Mouse (Mus musculus) embryonic fibroblast, embryonic 13.5 days (primary cell): ENCODE measurements at regions not wholly inside any gene's neighbourhood (a gene's known extent, or its start where the extent isn't known, plus 50 kb on each side); places are given as distances from the start of the nearest gene placed in this dataset.
A peak's percentile ranks its signal among the peaks of the same experiment; 100 is the strongest.
"Not testable (repeated sequence)": the region's sequence is repeated elsewhere in the genome, so short reads cannot be mapped to it uniquely, and the experiment has no call there.

Experiments
- H3K27ac ChIP-seq: 2 replicates; pipeline ENCODE4 v1.5.1; 2012; ENCODE audit warnings: low read length, control low read depth, inconsistent platforms; ENCODE audit not compliant: insufficient read depth
- H3K4me1 ChIP-seq: 2 replicates; pipeline ENCODE4 v1.6.1; 2011; ENCODE audit warnings: low read length; ENCODE audit not compliant: control insufficient read depth, insufficient read depth
- H3K4me3 ChIP-seq: 2 replicates; pipeline ENCODE4 v1.5.1; 2011; ENCODE audit warnings: mild to moderate bottlenecking, control low read depth, low read length; ENCODE audit not compliant: insufficient read depth
- CTCF ChIP-seq: IDR thresholded peaks from 2 replicates; pipeline ENCODE4 v1.5.1; 2011; ENCODE audit warnings: mild to moderate bottlenecking, control low read depth, low read length, moderate library complexity, borderline replicate concordance; ENCODE audit not compliant: insufficient read depth
- POLR2A ChIP-seq: IDR thresholded peaks from 2 replicates; pipeline ENCODE4 v1.6.1; 2011; ENCODE audit warnings: low read depth, mild to moderate bottlenecking, control low read depth, low read length, moderate library complexity

GRCm38 (mm10) chr7:61615156-61615555 is 731.2 kb upstream of the Ndn start:
- Histone ChIP-seq H3K4me1 (no peaks in the 10 kb centered on the region), H3K4me3 (no peak overlapping the region), H3K27ac (no peak overlapping the region)
- no peak for TF ChIP-seq CTCF
- TF ChIP-seq POLR2A, result no peak

- no peaks in the 10 kb centered on the region for H3K4me1 ChIP-seq
- no peak overlapping the region for H3K4me3 ChIP-seq
- TF ChIP-seq POLR2A (no peak), CTCF (no peak)
- H3K27ac ChIP-seq, result no peak overlapping the region
Measured at GRCm38 (mm10) chr7:61644893-61645545, 701.4 kb upstream of the Ndn start.

- Histone ChIP-seq H3K27ac (no peak overlapping the region), H3K4me1 (no peaks in the 10 kb centered on the region), H3K4me3 (no peak overlapping the region)
- no peak for TF ChIP-seq POLR2A
- TF ChIP-seq CTCF, result no peak
Measured at GRCm38 (mm10) chr7:61658086-61658485, 688.3 kb upstream of the Ndn start.

GRCm38 (mm10) chr7:61683080-61683479 is 663.3 kb upstream of the Ndn start:
- TF ChIP-seq CTCF, result no peak
- TF ChIP-seq POLR2A, result no peak
- Histone ChIP-seq H3K4me1 (no peaks in the 10 kb centered on the region), H3K27ac (no peak overlapping the region), H3K4me3 (no peak overlapping the region)

DNA sequence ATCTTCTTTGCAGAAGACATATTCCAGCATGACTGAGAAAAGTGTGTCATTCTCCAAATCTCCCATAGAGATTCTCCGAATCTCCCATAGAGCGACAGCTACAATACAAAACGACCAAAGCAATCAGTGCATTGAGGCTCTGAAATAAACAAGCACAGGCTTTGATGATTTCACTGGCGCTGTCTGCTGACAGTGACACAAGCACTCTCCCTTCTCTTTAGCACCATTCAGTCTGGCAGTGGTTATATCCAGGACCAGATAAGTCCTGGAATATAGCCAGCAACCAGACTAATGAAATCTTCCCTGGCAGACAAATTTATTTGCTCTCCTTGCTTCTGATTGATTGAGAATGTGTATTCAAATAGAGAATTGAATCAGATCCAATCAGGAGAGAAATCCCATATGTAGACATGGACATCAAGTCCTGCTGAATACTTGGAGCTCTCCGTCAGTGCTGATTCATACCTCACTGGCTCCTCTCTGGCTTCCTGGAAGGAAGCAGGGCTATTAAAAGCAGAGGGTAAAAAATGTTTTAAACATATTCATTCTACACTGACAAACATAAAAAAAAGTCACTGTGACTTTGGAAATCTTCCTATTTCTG is 661.2 kb upstream of the Ndn start:
- H3K4me1 ChIP-seq, result no peaks in the 10 kb centered on the region
- TF ChIP-seq CTCF, result no peak
- TF ChIP-seq POLR2A, result no peak
- H3K4me3 ChIP-seq, result no peak overlapping the region
- peak overlapping the region; percentile 47; the same call in 1 of the 2 replicates for H3K27ac ChIP-seq

- Histone ChIP-seq H3K4me3 (no peak overlapping the region), H3K4me1 (no peaks in the 10 kb centered on the region), H3K27ac (no peak overlapping the region)
- TF ChIP-seq POLR2A (no peak), CTCF (no peak)
Measured at GRCm38 (mm10) chr7:61726149-61726548, 620.2 kb upstream of the Ndn start.

DNA sequence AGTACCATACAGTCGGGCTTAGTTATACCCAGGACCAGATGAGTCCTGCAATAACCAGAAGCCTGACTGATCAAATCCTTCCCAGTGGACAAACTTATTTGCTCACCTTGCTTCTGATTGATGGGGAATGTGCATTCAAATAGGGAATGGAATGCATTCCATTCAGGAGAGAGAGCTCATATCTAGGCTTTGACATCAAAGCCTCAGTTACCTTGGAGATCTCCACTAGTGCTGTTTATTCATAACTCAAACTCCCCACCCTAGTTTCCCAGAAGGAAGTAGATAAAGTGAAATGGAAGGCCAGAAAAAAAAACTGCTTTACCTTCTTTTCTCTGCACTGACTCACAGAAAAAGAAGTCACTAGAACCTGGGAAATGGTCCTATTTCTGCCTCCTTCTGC is 608.9 kb upstream of the Ndn start:
- TF ChIP-seq CTCF (no peak), POLR2A (no peak)
- H3K4me1 ChIP-seq, result no peaks in the 10 kb centered on the region
- no peak overlapping the region for H3K4me3 ChIP-seq
- no peak overlapping the region for H3K27ac ChIP-seq

DNA sequence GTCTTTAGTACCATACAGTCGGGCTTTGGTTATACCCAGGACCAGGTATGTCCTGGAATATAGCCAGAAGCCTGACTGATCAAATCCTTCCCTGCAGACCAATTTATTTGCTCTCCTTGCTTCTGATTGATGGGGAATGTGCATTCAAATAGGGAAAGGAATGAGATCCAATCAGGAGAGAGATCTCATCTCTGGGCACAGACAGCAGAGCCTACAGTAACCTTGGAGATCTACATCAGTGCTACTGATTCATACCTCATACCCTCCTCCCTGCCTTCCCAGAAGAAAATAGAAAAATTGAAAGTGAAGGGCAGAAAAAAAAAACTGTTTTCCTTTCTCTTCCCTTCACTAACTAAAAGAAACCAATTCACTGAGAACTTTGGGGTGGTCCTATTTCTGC is 607.0 kb upstream of the Ndn start:
- H3K4me3 ChIP-seq, H3K27ac ChIP-seq, H3K4me1 ChIP-seq: not testable (repeated sequence)

DNA sequence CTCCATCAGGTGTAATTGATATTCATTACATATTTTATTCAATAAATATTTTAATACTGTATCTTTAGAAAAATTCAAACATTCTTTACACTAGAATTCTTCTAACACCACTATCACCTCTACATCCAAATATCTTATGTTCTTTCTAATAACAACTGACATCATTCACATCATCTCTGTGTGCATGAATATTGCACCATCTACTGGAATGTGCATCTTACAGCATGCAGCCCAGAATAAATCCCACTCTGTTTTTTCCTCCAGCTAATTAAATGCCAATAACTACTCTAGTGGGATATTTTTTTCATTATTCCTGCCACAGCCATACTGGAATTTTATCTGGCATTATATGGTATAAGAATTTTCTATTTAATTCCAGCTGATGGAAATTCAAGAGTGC is 576.5 kb upstream of the Ndn start:
- no peak for TF ChIP-seq POLR2A
- no peak for TF ChIP-seq CTCF
- H3K4me1 ChIP-seq, result no peaks in the 10 kb centered on the region
- no peak overlapping the region for H3K4me3 ChIP-seq
- no peak overlapping the region for H3K27ac ChIP-seq

DNA sequence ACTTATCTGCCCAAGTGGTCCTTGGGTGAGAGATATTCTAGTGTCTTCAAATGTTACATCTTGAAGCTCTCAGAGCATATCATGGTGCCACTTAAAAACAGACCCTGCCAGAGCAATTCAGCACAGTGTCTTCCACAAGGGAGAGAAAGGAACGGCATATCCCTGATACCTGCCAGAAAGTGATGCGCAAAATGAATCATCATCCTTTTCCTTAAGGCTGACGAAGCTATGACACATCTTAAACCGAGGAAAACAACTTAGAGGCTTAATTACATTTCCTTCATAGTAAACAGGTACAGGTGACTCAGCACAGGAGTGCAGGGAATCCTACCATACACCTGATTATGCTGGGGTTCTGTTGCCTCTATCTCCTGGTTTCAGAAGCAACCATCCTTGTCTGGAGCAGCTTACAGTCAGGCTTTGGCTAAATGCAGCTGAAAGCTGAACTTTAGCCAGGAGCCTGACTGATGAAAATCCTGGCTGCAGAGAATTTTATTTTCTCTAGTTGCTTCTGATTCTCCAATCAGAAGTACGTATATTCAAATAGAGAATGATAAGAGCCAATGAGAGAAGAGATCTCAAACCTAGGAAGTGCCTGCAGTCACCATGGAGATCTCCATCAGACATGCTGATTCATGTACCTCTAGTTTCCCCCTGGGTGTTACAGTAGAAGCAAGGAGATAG is 556.1 kb upstream of the Ndn start:
- Histone ChIP-seq H3K4me1 (no peaks in the 10 kb centered on the region), H3K4me3 (no peak overlapping the region), H3K27ac (no peak overlapping the region)
- TF ChIP-seq CTCF (no peak), POLR2A (no peak)

DNA sequence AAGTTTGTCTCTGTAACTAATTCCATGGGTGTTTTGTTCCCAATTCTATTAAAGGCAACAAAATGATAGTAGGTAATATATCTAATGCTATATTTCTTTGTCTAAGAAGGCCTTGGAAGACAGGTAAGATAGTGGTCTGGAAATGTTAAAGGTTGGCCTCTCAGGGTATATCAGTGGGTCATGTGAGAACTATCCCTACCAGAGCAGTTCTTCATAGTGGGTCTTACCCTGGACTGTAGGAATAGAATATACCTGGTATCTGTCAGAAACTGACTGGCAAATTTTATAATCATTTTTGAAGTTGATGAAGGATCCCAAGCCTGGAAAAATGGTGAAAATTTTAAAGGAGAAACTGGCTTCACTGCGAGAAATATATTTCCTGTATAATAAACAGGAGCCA is 509.5 kb upstream of the Ndn start:
- H3K4me3 ChIP-seq, result no peak overlapping the region
- H3K27ac ChIP-seq, result peak overlapping the region; percentile 11; the same call in 1 of the 2 replicates
- TF ChIP-seq POLR2A (no peak), CTCF (no peak)
- no peaks in the 10 kb centered on the region for H3K4me1 ChIP-seq
